Mouse (Mus musculus) spleen, adult 2 months (tissue): ENCODE data around the gene Stx8.

Experiments
- CTCF ChIP-seq: fragments of 200-500 bp; IDR thresholded peaks from 2 replicates; pipeline ENCODE4 v1.5.1; 2011; ENCODE audit warnings: mild to moderate bottlenecking, inconsistent platforms; ENCODE audit not compliant: insufficient read depth, insufficient read length, insufficient replicate concordance; ENCODE audit errors: extremely low read depth
- POLR2A ChIP-seq: fragments of 200-500 bp; IDR thresholded peaks from 2 replicates; pipeline ENCODE4 v1.6.1; 2011; ENCODE audit warnings: low read depth, low read length, inconsistent platforms

- TF ChIP-seq POLR2A (no peak), CTCF (no peak)
These were observed 11.6 kb upstream of the Stx8 start for GRCm38 (mm10) chr11:67954413-67954812.
